Mouse (Mus musculus) CD4-positive helper T cell, adult 2 months (primary cell): Measurements from ENCODE around the gene Arl15.

ENCODE experiments used
- DNase-seq: peaks from one replicate; pipeline ENCODE4 v3.0.0-alpha.2; 2012; ENCODE audit warnings: low read depth, missing footprints, low spot score

The Arl15 gene

GRCm38 (mm10) chr13:113915700-113916099 is 121.4 kb downstream of the Arl15 start:
- no peak for DNase-seq

GRCm38 (mm10) chr13:113916761-113917160 is 122.5 kb downstream of the Arl15 start:
- no peak for DNase-seq

- DNase-seq = no peak
These were observed 123.1 kb downstream of the Arl15 start for GRCm38 (mm10) chr13:113917376-113917775.

DNA sequence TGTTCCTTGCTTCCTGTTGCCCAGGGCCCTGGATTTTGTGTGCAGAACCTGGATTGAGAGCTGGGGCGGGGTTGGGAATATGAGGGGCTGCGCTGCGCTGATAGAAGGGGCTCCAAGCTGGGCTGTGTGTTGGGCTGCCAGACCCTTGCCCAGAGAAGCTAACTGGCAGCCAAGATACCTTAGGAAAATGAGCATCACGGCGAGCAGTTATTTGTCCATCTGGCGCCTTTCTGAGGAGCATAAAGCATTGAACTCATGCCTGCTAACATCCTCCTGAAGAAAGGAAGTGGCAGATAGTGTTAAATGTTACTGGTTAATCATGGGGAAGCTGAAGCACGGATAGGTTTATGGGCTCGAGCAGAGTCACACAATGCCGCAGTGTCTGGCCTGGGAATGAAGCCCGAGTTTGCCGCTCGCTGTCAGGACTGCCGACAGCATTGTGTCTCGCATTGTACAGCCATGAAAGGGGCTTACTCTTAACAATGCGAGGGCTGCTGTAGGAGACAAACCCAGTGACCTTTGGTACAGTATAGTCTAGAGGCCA is 123.6 kb downstream of the Arl15 start:
- no peak for DNase-seq

DNA sequence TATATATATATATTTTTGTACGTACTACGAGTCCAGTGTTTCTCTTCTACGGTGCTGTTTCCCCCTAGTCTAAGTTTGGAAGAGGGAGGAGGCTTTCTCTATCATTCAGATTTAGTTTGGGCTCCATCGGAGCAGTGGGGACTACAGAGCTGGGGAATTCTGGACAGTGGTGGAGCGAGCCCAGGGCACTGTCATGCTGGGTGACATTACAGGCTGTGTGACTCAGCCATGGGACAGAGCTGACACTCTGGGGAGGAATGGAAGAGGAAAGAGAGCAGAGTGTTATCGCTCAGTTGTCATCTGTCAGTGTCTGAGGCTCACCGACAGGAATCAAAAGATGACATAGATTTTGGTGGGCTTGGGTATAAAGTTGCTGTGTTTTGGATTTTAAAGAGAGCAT is 124.4 kb downstream of the Arl15 start:
- no peak for DNase-seq

- no peak for DNase-seq
These were observed 141.4 kb downstream of the Arl15 start for GRCm38 (mm10) chr13:113935697-113936096.

DNA sequence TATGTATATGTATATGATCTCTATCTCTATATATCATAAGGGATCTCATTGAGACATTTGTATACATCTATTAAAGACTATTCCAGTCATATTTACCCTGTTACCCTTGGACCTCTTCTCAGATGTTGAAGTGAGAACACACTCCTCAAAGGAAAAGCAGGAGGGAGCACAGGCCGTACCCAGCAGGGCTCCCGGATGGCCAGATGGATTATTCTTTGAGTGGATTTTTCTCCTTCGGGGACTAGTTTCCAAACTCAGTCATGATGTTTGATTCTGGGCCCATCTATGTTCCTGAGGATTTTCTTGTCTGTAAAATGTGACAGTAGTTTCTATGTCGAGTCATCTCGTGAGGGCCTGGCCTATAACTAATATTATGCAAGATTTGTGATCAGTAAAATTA is 142.9 kb downstream of the Arl15 start:
- DNase-seq = no peak

- no peak for DNase-seq
These were observed 144.3 kb downstream of the Arl15 start for GRCm38 (mm10) chr13:113938561-113938960.

DNA sequence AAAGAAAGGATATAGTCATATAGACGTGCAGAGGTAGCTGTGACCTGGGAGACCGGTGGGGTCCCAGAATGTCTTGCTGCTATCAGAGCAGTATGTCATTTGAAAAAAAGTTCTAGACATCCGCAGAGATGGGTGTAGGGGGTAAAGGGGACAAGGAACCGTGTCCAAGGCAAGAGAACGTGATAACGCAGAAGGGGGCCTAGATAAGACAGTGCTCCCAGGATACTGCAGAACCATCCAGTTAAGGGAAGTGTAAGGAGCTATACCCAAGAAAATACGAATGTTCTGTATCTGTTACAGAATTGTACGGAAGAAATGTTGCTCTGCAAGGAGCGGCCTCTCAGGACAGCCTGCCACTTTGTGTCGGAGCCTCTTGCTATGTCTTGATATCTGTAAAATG is 144.8 kb downstream of the Arl15 start:
- DNase-seq = no peak

GRCm38 (mm10) chr13:113939681-113940080 is 145.4 kb downstream of the Arl15 start:
- DNase-seq = no peak

DNA sequence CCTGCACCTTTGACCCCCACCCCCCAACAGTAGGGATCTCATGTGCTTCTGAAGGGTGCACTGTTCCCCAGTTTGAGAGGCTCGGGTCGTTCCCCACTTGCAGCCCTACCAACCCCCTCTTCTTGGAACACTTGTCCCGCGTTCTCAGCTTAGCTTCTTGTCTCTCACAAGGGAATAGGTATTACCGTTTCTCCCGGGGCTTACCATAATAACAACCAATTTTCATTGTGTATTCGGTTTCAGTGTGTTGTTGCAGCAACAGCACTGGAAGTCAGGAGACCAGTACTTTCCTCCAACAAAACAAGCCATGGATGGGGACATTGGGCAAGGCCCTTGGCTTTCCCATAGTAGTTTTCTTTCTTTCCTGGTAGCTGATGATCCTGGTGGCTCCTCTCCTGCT is 145.8 kb downstream of the Arl15 start:
- no peak for DNase-seq

DNA sequence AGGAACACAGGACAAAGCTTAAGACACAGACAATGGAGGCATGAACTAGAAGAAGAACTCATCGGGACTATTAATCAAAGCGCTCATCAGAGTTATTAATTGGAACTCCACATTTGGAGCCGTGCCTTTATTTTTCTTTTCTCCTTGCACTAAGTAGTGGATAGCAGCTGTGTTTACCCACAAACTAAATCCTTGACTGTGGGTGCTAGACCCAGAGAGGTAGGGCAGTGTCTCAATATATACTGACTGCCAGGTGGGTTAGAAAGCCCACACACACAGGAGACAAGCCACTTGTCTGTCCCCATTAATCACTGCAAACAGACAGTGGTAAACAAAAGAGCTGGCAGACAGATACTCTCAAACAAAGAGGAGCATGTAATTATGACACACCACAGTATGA is 147.6 kb downstream of the Arl15 start:
- DNase-seq = no peak

GRCm38 (mm10) chr13:113947546-113947945 is 153.2 kb downstream of the Arl15 start:
- DNase-seq = no peak

GRCm38 (mm10) chr13:113949708-113950107 is 155.4 kb downstream of the Arl15 start:
- DNase-seq = no peak

- no peak for DNase-seq
These were observed 155.8 kb downstream of the Arl15 start for GRCm38 (mm10) chr13:113950131-113950530.

GRCm38 (mm10) chr13:113957438-113957837 is 163.1 kb downstream of the Arl15 start:
- no peak for DNase-seq

- DNase-seq = no peak
These were observed 170.6 kb downstream of the Arl15 start for GRCm38 (mm10) chr13:113964945-113965344.

DNA sequence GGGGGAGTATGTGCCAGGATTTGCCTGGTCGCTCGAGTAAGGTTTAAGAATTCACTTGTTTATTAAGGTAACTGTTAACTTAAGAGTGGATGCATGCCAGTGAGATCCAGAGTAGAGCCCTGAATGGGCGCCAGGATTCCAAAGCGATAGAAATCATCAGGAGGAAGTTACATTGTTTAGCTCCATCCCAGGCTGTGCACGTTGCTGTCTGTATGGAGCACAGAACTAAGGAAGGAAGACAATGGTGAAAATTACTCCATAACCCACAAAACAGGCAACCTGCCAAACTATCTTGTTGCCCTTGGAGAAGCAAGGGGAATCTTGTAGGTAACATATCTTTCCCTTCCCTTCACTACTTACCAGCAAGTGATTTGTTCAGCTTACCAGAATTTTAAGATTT is 176.4 kb downstream of the Arl15 start:
- DNase-seq = no peak

- DNase-seq = no peak
These were observed 178.1 kb downstream of the Arl15 start for GRCm38 (mm10) chr13:113972401-113972800.

- no peak for DNase-seq
These were observed 180.6 kb downstream of the Arl15 start for GRCm38 (mm10) chr13:113974866-113975265.

DNA sequence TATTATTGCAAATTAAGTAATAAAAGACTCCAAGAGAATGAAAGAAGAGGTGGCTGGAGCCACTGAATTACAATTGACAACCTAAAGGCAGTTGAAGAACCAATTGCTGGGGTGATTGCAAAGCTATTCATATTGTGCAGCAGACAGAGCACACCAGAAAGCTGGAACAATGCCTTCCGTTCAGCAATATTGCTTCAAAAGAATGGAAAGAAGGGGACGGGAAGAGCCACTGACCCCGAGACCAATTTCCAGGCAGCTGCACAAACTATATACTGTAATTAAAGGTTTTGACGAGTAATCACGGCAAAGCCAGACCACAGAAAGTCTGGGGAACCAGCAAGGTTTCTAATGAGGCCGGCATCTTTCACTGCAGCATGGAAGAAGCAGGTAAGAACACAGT is 181.4 kb downstream of the Arl15 start:
- no peak for DNase-seq

- no peak for DNase-seq
These were observed 182.6 kb downstream of the Arl15 start for GRCm38 (mm10) chr13:113976936-113977335.

DNA sequence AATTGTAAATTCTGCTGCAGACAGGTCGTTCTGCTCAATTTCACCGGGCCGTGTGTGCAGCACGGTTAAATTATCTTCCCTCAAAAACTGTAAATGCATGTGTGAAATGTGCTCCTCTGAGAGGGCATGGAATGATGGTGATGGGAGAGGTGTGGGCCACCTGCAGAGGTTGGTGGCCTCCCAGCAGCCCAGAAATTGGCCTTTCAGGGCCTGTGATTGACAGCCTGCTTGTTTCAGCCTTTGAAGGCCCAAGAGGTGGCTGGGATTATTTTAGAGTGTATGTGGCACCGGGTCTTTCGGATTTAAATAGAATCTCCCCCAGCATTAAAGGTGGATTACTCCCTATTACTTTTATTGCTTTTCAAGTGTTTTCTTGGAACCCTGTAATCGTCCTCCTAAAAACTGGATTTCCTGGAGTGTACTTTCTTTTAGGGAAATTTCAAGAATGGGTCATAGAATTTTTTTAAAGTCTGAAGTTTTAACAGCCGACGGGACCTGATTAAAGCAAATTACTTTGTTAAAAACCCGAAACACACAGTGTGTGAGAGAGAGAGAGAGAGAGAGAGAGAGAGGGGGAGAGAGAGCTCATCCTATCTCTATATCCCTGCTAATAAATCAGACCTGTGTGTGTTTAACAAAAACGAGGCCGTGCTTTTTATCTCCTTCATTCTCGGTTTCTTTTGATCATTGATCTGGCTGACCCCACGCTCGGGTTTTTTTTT is 186.6 kb downstream of the Arl15 start:
- DNase-seq = no peak
